Mouse (Mus musculus) B cell, adult 2 months (primary cell): ENCODE data around the gene Vmn2r116.
A peak's percentile ranks its signal among the peaks of the same experiment; 100 is the strongest.
"Not testable (repeated sequence)": the region's sequence is repeated elsewhere in the genome, so short reads cannot be mapped to it uniquely, and the experiment has no call there.

Experiments
- DNase-seq, 2 experiments: peaks; one replicate each; pipeline ENCODE4 v3.0.0; 2022

The Vmn2r116 gene

GRCm38 (mm10) chr17:23384304-23384703, at the start of gene Vmn2r116:
Vmn2r116 (plus strand) TSS chr17:23384604.
- not testable (repeated sequence) for DNase-seq

DNA sequence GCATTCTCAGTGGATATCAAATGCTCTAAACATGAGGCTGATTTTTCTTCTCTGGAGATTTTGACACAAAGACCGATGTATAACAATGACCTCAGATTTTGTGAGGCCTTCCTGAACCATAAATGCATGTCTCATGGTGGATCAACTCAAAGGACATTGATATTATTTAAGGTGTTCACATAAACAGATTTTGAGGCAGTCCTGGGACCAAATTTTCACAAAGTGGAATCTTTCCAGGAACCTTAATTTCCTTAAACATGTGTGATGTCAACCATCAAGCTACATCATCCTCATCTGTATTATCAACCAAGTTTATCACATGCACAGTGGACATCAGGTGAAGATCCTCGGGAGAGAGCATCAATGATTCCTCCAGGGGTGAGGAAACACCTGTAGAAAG, 41.0 kb upstream of the Vmn2r116 start, which contains the start of gene Vmn2r115:
Gene Vmn2r115, plus strand, starts transcription at position 301 of the 400 bp plus-strand sequence.
- DNase-seq, result not testable (repeated sequence)

DNA sequence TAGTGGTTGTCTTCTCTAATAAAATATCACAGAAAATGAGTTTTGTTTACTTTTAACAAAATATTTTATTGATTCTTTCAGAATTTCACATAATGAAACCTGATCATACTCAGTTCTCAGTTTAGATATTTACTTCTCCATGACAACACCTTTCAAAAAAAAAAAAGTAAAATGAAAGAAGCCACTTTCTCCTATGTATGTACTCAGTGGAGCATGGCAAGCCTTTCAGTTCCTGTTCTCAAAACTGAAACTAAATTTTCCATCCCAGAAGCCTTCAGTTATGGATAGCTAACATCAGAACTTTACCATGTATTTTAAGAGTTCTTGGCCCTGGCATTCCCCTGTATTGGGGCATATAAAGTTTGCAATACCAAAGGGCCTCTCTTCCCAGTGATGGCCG, 32.8 kb upstream of the Vmn2r116 start:
- peak in 1 of 2 experiments; percentile 5 for DNase-seq

DNA sequence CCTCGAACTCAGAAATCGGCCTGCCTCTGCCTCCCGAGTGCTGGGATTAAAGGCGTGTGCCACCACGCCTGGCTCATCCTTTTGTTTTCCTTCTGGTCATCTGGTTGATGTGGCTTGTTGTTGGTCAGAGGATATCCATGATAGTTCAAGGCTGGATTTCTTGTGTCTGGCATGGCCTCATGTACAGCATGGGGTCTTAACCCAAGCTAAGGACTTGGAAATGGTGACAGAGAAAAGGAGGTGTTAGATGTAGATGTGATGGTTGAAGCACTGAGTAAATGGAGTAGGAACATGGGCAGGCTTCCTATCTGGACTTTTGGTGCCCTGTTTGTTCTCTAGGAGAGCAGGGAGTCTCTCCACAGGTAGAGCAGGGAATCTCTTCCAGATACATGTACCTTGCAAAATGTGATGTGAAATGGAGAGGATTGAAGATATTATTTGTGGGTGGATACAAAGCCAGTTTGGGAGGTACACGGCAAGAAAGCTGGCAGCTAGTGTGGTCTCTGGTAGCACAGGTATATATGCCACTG, 48.8 kb downstream of the Vmn2r116 start:
- DNase-seq, result no peak
